Mouse (Mus musculus) heart, embryonic 10.5 days (tissue): ENCODE measurements around the gene F830045P16Rik. TPM values are rescaled to one million over a fixed set of nuclear protein-coding genes. Genes with fewer than 3 reads are reported as not detected.
"Not testable (repeated sequence)": the region's sequence is repeated elsewhere in the genome, so short reads cannot be mapped to it uniquely, and the experiment has no call there.

ENCODE experiments used
- DNase-seq: peaks from one replicate; pipeline ENCODE4 v3.0.0-alpha.2; 2017; ENCODE audit warnings: low spot score
- H3K27ac ChIP-seq: fragments of 300-500 bp; sonication (generic); 2 replicates; pipeline ENCODE4 v1.5.1; 2016; ENCODE audit warnings: mild to moderate bottlenecking
- H3K27me3 ChIP-seq: fragments of 300-500 bp; sonication (generic); 2 replicates; pipeline ENCODE4 v1.6.1; 2016; ENCODE audit warnings: mild to moderate bottlenecking; ENCODE audit not compliant: poor library complexity, insufficient read depth, severe bottlenecking
- H3K36me3 ChIP-seq: fragments of 300-500 bp; sonication (generic); 2 replicates; pipeline ENCODE4 v1.6.1; 2016; ENCODE audit warnings: mild to moderate bottlenecking, moderate library complexity
- H3K4me1 ChIP-seq: fragments of 300-500 bp; sonication (generic); 2 replicates; pipeline ENCODE4 v1.6.1; 2016; ENCODE audit warnings: mild to moderate bottlenecking
- H3K4me3 ChIP-seq: fragments of 300-500 bp; sonication (generic); 2 replicates; pipeline ENCODE4 v1.5.1; 2016; ENCODE audit warnings: mild to moderate bottlenecking, moderate library complexity
- H3K9me3 ChIP-seq: fragments of 300-500 bp; sonication (generic); 2 replicates; pipeline ENCODE4 v1.6.1; 2016; ENCODE audit warnings: mild to moderate bottlenecking, moderate library complexity
- WGBS: fragments of 180-500 bp; shearing (Covaris S2); methylation state at CpG from one replicate; pipeline ENCODE4 v1.1.7; 2016; 5-methylcytosine and 5-hydroxymethylcytosine counted together
- polyA plus RNA-seq: library from polyadenylated mRNA; unstranded; fragments of >200 nt; fragmentation: Nextera tagmentation; extraction: Ambion mirVana; gene quantifications from 2 replicates; pipeline ENCODE4 v1.2.1, GENCODE M21; 2016

Gene F830045P16Rik
- polyA plus RNA-seq, 1 experiment from 2014 or later: 0.06 TPM

- H3K27me3 ChIP-seq: no peaks in the 10 kb centered on the region
- no peak overlapping the region for H3K4me3 ChIP-seq
- H3K4me1 ChIP-seq: peaks cover 27% of the 10 kb centered on the region; the same call in 1 of the 2 replicates
- H3K9me3 ChIP-seq: no peaks in the 10 kb centered on the region
- peak overlapping the region; percentile 62; the same call in 1 of the 2 replicates for H3K27ac ChIP-seq
- 56% methylated on average over 16 of the region's 16 CpGs for WGBS
- H3K36me3 ChIP-seq: no peaks in the 10 kb centered on the region
- no peak for DNase-seq
These were observed 21.2 kb downstream of the F830045P16Rik start for GRCm38 (mm10) chr2:129514923-129515920.

- H3K4me3 ChIP-seq: no peak overlapping the region
- H3K9me3 ChIP-seq: no peaks in the 10 kb centered on the region
- no peaks in the 10 kb centered on the region for H3K36me3 ChIP-seq
- peak overlapping the region; percentile 69; the same call in 1 of the 2 replicates for H3K27ac ChIP-seq
- H3K27me3 ChIP-seq: no peaks in the 10 kb centered on the region
- peaks cover 27% of the 10 kb centered on the region; the same call in 1 of the 2 replicates for H3K4me1 ChIP-seq
- no peak for DNase-seq
These were observed 22.1 kb downstream of the F830045P16Rik start for GRCm38 (mm10) chr2:129514401-129514667.

- H3K27ac ChIP-seq: peak overlapping the region; percentile 69; the same call in 1 of the 2 replicates
These were observed 22.6 kb downstream of the F830045P16Rik start for GRCm38 (mm10) chr2:129513546-129514400.

GRCm38 (mm10) chr2:129512147-129512546 lies 24.3 kb downstream of the F830045P16Rik start:
- peaks cover 27% of the 10 kb centered on the region; the same call in 1 of the 2 replicates for H3K4me1 ChIP-seq
- DNase-seq, H3K36me3 ChIP-seq, H3K27ac ChIP-seq, H3K9me3 ChIP-seq, H3K27me3 ChIP-seq, H3K4me3 ChIP-seq: not testable (repeated sequence)
- 36% methylated on average over 7 of the region's 7 CpGs for WGBS

More at GRCm38 (mm10) chr2:129513546-129514400, 22.6 kb downstream of the F830045P16Rik start:
- DNase-seq: no peak
- Histone ChIP-seq H3K27me3 (no peaks in the 10 kb centered on the region), H3K4me1 (peaks cover 27% of the 10 kb centered on the region; the same call in 1 of the 2 replicates), H3K36me3 (no peaks in the 10 kb centered on the region), H3K9me3 (no peaks in the 10 kb centered on the region), H3K4me3 (no peak overlapping the region)
- WGBS: 58% methylated on average over 6 of the region's 6 CpGs

DNA sequence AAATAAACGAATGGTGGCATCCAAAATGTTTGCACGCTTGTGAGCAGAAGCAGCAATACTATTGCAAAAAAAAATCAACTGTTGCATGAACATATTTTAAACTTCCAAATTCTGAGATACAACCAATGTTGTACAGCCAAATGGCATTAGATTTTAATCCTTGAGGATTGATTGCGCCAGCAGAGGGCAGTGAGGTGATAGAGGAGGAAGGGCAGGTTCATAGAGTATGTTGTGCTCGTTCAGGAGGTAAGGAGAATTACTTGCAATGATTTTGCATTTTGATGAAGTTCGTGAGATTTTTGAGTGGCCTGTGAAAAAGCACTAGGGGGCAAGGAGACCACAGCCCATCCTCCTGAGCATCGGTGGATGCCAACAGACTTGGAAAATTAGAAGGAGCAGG lies 33.8 kb downstream of the F830045P16Rik start:
- 26% methylated on average over 6 of the region's 6 CpGs for WGBS
- DNase-seq: no peak

GRCm38 (mm10) chr2:129489496-129490285 lies 46.7 kb downstream of the F830045P16Rik start:
- WGBS: 71% methylated on average over 3 of the region's 3 CpGs
- no peaks in the 10 kb centered on the region for H3K9me3 ChIP-seq
- H3K36me3 ChIP-seq: no peaks in the 10 kb centered on the region
- no peaks in the 10 kb centered on the region for H3K4me1 ChIP-seq
- DNase-seq: no peak
- no peak overlapping the region for H3K27ac ChIP-seq
- no peak overlapping the region for H3K4me3 ChIP-seq
- no peaks in the 10 kb centered on the region for H3K27me3 ChIP-seq

More for the DNA sequence above, 33.8 kb downstream of the F830045P16Rik start:
- Histone ChIP-seq H3K36me3 (no peaks in the 10 kb centered on the region), H3K4me3 (no peak overlapping the region), H3K27ac (no peak overlapping the region), H3K4me1 (no peaks in the 10 kb centered on the region), H3K27me3 (no peaks in the 10 kb centered on the region), H3K9me3 (no peaks in the 10 kb centered on the region)

DNA sequence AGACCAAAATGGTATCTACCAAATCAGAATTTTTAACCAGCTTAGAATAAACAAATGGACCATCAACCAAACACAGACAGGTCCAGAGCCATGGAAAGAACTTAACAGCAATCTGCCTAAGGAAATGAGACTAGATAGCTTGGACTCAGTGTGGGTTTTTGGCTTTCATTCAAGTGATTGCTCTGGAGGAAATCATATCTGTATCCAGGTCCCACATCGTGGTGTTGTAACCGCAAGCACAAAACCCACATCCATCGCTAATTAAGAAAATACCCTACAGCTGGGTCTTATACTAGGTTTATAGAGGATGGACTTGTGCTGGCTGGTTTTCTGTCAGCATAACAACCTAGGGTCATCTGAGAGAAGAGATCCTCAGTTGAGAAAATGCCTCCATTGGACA lies 53.3 kb downstream of the F830045P16Rik start:
- H3K9me3 ChIP-seq: no peaks in the 10 kb centered on the region
- no peaks in the 10 kb centered on the region for H3K27me3 ChIP-seq
- no peaks in the 10 kb centered on the region for H3K4me1 ChIP-seq
- no peak overlapping the region for H3K4me3 ChIP-seq
- no peak for DNase-seq
- no peak overlapping the region for H3K27ac ChIP-seq
- H3K36me3 ChIP-seq: no peaks in the 10 kb centered on the region
- 88% methylated on average over 3 of the region's 3 CpGs for WGBS

- Histone ChIP-seq H3K27me3 (no peaks in the 10 kb centered on the region), H3K4me1 (no peaks in the 10 kb centered on the region), H3K4me3 (no peak overlapping the region), H3K9me3 (no peaks in the 10 kb centered on the region), H3K36me3 (no peaks in the 10 kb centered on the region), H3K27ac (no peak overlapping the region)
- no peak for DNase-seq
- WGBS: 27% methylated on average over 5 of the region's 5 CpGs
These were observed 64.5 kb downstream of the F830045P16Rik start for GRCm38 (mm10) chr2:129471905-129472304.

- no peaks in the 10 kb centered on the region for H3K9me3 ChIP-seq
- DNase-seq: no peak
- H3K27ac ChIP-seq: no peak overlapping the region
- H3K4me3 ChIP-seq: no peak overlapping the region
- no peaks in the 10 kb centered on the region for H3K27me3 ChIP-seq
- H3K4me1 ChIP-seq: no peaks in the 10 kb centered on the region
- H3K36me3 ChIP-seq: no peaks in the 10 kb centered on the region
- WGBS: 39% methylated on average over 2 of the region's 2 CpGs
These were observed 65.6 kb downstream of the F830045P16Rik start for GRCm38 (mm10) chr2:129470839-129471238.

GRCm38 (mm10) chr2:129438772-129439171 lies 97.6 kb downstream of the F830045P16Rik start:
- not testable (repeated sequence) for H3K4me3 ChIP-seq, H3K9me3 ChIP-seq, H3K27me3 ChIP-seq, H3K27ac ChIP-seq, DNase-seq, H3K4me1 ChIP-seq, H3K36me3 ChIP-seq
- 89% methylated on average over 1 of the region's 1 CpGs for whole genome bisulfite sequencing

DNA sequence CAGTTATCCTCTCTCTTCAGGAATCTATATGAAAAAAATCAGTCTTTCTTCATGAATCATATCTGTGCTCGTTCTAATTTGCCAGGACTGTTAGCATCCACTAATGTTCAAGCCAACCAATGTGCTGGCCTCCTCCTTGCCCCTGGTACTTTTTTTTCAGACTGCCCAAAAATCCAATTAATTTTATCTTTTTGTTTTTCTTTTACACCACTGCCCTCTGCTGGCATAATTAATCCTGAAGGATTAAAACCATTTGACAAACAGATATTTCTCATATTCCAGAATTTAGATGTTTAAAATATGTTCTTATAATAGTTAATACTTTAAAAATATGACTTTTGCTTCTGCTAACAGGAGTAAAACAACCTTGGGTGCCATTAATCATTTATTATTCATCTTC lies 101.2 kb downstream of the F830045P16Rik start:
- 77% methylated on average over 1 of the region's 1 CpGs for WGBS
- Histone ChIP-seq H3K27me3 (no peaks in the 10 kb centered on the region), H3K27ac (no peak overlapping the region), H3K9me3 (no peaks in the 10 kb centered on the region), H3K36me3 (no peaks in the 10 kb centered on the region), H3K4me3 (no peak overlapping the region), H3K4me1 (no peaks in the 10 kb centered on the region)
- DNase-seq: no peak

DNA sequence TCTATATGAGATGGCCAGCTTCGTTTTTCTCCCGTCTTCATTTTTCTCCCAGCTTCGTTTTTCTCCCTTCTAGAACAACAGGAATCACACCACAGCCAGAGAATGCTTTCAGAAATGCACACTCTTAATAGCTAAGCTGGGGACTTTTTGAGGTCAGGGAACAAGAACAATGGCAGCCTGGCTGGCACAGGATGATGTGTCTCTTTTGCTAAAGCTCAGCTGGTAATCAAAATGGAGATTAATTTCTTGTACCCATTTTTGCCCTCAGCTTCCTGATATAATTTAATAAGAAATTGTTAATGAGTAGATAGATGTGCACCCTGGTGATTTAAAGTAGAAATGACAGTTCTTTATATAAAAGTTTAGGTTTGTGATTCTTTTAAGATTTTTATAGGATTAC lies 112.7 kb downstream of the F830045P16Rik start:
- H3K9me3 ChIP-seq: no peaks in the 10 kb centered on the region
- 0 out of 2 replicates have a peak, but pooled peaks cover 3% of the 10 kb centered on the region for H3K27me3 ChIP-seq
- 75% methylated on average over 3 of the region's 3 CpGs for WGBS
- no peaks in the 10 kb centered on the region for H3K4me1 ChIP-seq
- no peaks in the 10 kb centered on the region for H3K36me3 ChIP-seq
- DNase-seq: no peak
- no peak overlapping the region for H3K27ac ChIP-seq
- H3K4me3 ChIP-seq: no peak overlapping the region
